Mouse (Mus musculus): Measurements from ENCODE around the gene Hagh.

The Hagh gene

DNA sequence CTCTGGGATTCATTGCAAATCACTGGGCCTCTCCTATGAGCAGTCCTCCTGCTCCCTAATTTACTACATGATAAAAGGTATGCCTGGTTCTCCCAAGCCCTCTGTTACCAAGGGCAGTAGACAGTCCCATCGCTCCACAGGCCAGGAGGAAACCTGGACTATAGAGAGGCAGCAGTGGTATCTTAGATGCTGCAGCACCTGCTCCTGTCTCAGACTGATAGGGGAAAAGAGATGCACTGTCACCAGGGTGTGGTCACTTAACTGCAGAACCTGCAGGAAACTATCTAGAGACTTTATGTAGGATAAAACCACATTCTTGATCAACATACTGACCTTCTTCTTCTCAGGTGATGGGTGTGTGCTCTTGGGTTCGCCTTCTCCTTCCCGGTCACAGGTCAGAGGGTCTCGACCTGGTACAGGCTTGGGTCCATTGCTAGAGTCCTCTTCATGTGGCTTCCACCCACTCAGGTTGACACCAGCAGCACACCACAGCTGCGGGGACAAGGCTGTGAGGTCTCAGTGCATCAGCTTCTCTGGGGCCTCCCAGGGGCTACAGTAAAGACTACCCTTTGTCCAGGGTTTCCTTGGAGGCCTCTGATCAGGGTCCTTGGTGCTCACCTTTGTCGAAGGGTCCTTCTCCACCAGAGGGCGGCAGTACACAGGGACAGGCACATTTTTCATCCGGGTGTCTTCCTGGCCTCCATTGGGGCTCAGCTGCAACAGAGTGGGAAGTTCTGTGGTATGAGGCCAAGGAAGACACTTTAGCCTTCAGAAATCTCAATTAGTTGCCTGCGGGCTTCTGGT lies 62.9 kb downstream of the Hagh start:
- no peak for DNase-seq (ENCODE audit: low spot score in 2 of 2)

DNA sequence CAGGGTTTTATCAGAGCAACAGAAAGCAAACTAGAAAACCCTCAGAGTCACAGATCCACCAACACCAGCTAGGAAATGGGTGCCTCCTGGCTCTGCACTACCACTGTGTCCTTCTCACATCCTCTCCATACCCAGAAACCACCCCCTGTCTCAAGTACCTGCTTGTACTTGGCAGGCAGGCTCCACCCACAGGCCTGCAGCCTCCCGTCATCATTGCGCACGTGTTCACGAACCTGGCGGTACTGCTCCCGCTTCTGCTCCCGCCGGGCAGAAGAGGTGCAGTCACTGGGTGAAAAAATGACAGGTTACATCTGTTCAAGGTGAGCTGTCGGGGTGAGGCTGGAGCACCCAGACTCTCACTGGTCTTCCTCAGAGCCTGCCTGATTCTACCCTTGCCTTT lies 63.8 kb downstream of the Hagh start:
- DNase-seq (ENCODE audit: low spot score in 2 of 2), result no peak

DNA sequence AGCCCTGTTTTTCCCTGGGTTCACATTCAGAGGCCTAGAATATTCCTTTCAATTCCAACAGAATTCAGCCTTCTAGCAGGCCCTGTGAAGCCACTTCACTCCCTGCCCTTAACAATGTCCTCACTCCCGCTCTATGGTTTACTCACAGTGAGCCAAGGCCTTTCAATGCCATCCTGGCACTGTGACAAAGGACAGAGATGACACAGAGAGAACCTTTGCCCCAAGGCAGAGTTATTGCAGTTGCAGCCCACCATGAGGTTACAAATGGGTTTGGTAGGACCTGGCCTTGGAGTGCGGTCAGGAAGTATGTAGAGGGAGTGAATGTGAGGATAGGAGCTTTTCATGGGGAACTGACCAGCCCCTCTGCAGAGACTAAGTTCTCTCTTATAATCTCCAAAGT lies 67.6 kb downstream of the Hagh start:
- DNase-seq (ENCODE audit: low spot score in 2 of 2), result no peak

DNA sequence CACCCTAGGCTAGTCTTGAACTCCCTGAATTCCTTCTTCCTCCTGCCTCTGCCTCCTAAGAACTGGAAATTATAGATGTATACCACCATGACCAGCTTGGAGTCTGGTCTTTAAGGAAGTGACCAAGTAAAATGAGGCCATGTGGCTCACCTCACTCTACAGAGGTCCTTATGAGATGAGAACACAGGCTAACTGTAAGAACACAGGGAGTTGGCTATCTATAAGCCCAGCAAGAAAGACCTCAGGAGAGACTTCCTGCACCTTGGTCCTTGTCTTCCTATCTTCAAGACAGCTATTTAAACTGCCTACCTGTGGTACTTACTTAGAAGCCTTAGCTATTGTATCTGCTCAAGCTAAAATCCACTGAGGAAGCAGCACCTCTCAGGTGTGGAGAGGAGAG lies 74.0 kb downstream of the Hagh start:
- no peak for DNase-seq (ENCODE audit: low spot score in 2 of 2)

Measured in heart, adult 9 months (tissue).